Mouse (Mus musculus) brown adipose tissue, adult 24 weeks (tissue): ENCODE measurements around the gene Bclaf3. TPM values are rescaled to one million over a fixed set of nuclear protein-coding genes. Genes with fewer than 3 reads are reported as not detected.

Experiments used
- polyA plus RNA-seq: library from polyadenylated mRNA; stranded (reverse); fragments of >200 nt; gene quantifications from 2 replicates; pipeline ENCODE4 v1.2.4, GENCODE M21; 2012; ENCODE audit not compliant: missing spikeins, insufficient read depth, insufficient read length

Gene Bclaf3
- polyA plus RNA-seq, 1 experiment, result 4.7 TPM

Other genes with a start within 250 kb of the Bclaf3 start
- gene Eif1ax, start 154.5 kb upstream of the Bclaf3 start, polyA plus RNA-seq, result 52.1 and 61.4 TPM in 2 replicates
- gene Map7d2, start 112.1 kb upstream of the Bclaf3 start, polyA plus RNA-seq, result not detected in 2 replicates
- 90.3 and 99.4 TPM in 2 replicates for gene Sh3kbp1, start 100.6 kb downstream of the Bclaf3 start, polyA plus RNA-seq